Mouse (Mus musculus) layer of hippocampus, adult 9-10 months (tissue): ENCODE data around the gene Senp8.
"Not testable (repeated sequence)": the region's sequence is repeated elsewhere in the genome, so short reads cannot be mapped to it uniquely, and the experiment has no call there.

Experiments used
- DNase-seq: peaks from one replicate; pipeline ENCODE4 v3.0.0; 2022; ENCODE audit warnings: low spot score

The Senp8 gene

DNA sequence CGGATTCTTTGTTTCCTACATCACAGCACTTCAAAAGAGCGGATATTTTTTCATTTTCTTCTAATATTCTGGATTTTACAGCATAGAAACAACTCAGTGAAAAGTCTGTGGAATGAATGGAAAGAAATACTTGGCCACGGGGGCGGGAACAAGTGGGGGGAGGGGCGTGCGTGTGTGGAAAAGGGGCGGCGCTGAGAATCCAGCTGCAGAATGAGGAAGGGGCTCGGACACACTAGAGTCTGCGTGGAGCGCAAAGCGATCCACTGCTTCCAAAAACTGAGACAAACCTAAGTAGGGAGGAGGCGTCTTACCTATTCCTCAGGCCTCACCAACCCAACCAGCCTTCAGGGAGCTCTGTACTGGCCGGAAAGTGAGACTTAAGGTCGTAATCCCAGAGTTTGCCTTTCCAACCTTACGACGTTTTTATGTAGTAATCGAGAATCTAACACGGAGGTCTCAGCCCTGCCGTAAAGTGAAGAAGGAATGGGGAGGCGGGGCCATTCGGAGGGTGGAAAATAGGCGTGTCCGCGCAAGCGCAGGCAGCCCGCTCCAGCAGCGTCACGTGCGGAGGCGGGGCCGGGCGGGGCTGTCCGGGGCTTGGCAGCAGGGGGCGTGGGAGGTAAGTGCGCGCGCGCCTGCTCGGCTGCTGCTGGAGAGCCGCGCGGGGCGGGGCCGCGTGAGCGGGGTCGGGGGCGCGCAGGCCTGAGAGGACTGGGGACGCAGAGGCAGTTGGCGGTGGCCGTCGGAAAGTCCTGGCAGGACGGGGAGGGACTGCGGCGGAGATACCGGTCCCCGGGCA is at the start of gene Senp8, which contains the start of gene Myo9a:
Gene Senp8, minus strand, starts transcription at position 444 of the 799 bp plus-strand sequence.
Gene Myo9a, plus strand, starts transcription at position 630 of the 799 bp plus-strand sequence.
- DNase-seq = peak; percentile 97

DNA sequence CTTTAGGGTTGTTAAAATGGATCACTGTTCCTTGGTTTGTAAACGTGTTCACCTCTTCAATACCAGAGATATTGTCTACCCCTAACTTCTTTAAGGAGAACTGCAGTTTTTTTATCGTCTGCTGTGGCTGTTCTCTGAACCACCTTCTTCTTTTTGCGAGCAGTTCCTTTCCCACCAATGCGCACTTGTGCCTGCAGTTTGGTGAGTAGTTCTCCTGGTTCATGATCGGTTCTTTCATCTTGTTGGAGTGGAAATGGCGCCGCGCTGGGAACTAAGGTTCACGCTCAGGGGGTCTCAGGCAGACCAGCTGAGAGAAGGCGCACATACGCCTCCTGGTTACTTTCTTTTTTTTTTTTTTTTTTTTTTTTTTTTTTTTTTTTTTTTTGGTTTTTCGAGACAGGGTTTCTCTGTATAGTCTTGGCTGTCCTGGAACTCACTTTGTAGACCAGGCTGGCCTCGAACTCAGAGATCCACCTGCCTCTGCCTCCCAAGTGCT is 16.5 kb upstream of the Senp8 start:
- not testable (repeated sequence) for DNase-seq

DNA sequence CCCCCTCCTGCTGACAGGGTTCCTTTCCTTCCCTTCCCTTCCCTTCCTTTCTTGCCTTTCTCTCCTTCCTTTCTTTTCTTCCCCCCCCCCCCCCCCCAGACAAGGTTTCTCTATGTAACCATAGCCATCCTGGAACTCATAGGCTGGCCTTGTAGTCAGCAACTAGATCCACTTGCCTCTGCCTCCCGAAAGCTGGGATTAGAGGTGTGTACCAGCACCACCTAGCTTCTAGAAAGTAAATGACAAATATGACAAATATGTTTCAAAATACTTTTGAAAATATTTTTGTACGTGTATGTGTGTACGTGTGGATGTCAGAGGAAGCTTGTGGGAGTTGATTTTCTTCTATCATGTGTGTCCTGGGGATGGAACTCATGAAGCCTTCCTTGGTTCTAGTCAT is 10.0 kb upstream of the Senp8 start:
- no peak for DNase-seq

DNA sequence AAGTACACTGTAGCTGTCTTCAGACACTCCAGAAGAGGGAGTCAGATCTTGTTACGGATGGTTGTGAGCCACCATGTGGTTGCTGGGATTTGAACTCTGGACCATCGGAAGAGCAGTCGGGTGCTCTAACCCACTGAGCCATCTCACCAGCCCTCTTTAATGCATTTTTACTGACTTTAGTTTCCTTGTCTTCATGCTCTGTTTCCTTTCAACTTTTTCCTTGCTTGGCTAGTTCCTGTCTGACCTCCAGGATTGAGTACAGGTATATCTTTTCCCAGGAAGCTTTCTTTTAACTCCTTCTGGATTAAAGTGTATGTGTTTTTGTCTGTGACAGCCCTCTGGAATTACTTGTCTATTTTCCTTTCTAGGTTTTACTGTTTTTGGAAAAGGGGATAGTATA is 6.5 kb upstream of the Senp8 start:
- not testable (repeated sequence) for DNase-seq

DNA sequence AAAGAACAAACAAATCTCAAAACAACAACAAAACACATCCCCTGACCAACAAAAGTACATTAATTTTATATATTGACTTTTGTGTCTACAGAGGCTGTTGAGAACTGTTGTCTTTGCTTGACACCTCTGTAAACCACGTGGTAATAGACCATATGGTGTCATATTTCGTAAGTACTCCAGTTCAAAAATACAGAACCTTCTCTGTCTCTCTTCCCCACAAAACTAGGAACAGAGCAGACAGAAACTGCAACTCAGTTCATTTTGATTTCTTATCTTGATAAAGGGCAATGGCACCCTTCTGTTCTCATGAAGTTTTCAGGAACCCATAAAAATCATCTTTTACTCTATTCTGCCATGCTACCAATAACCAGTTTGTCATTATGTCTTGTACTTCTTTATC is 4.7 kb upstream of the Senp8 start:
- DNase-seq = no peak

DNA sequence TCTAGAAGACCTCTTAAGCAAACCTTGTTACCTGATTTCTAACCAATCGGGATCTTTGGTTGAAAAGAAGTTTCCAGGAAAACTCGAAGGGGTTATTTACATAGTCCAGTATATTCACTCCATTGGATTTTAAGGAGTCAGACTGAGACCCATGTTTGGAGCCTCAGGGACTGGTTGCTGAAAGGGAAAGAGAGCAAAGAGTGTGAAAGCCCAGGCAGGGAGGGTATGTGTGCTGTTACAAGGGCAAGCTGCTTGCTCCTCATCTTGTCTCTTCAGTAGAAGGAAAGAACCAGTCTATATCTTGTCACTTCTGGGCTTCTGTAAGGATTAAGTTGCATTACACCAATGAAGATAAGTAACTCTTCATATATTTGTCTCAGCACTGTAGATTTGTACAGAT is 1.5 kb upstream of the Senp8 start:
- no peak for DNase-seq

DNA sequence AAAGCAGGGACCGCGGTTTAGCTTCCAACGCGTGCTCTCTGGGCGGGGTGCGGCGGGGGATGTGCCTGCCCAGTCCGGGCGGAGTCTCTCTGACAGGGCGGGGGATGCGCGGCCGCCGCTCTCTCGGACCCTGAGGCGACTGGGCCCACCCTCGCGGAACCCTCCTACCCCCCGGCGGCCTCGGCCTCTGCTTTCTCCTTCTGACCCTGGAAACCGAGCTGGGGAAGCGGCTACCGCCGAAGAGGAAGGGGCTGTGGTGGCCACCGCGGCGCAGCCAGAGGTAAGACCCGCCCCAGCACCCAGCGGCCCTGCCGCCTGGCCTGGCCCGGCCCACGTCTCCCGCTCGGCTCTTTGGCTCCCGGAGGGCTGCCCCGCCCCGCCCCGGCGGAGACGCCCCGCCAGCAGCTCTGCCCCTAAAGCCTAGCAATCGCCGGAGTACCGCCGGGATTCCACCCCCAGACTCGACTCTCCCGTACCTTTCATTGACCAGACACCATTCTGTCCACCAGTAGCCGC is 614 bp upstream of the Senp8 start:
- DNase-seq = no peak

DNA sequence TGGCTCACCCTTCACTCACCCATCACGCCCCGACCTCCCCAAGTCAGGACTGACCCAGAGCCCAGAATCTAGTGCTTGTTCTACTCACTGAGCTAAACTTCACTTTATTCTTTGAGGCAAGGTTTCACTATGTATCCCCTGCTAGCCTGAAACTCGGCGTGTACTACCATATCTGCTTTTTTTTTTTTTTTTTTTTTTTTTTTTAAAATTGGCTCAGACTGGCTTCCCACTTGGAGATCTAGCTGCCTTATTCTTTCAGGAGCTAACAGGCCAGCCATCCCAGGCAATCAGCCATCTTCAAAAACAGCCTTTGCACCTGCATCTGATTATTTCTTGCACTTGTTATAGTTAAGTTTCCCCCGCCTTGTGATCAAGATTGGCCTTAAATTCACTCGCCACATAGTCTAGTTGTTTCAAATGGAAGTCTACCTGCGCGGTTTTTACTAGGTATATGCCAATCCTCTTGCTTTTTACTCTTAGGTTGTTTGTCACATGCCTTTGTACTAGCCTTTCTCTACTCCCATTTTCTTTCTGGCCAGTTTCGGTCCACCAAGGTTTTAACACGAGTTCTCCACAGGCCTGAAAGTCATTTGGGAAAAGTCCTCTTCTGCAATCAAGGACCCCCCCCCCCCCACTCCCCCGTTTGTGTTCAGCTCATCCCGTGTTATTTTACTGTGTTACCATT is 787 bp downstream of the Senp8 start:
- no peak for DNase-seq

DNA sequence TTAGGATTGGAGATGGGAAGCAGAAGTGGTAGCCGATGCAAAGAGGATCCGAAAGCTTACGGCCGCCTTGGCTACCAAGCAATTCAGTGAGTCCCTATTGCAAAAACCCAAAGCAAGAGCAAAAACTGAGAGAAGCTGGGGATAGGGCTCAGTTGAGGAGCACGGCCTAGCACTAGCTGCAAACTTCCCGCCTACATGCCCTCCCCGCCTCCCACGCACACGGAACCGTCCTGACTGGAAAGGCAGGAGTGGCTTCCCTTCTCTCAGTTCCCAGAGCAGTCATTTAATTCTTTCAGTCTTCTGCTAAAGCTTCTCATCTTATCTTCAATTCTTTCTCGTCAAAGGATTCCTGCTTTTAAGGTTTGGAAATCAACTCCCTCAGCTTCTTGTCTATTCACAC is 1.5 kb downstream of the Senp8 start:
- DNase-seq = no peak

DNA sequence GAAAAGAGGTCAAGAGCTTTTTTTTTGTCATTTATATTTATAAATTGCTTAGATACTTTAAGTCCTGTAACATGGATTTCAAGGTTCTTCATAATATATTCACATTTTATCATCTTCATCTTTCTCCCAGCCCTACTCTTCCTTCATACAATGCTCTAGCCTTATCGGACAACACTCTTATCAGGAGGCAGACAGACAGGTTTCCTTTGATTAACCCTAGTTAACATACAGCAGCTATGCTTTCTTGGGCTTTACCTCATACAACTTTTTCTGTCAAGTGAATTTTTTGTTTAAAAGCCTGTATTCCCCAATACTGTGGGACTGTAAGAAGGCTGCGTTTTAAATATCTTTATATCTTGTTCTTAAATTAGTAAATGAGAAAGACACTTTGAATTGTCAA is 2.1 kb downstream of the Senp8 start:
- no peak for DNase-seq

DNA sequence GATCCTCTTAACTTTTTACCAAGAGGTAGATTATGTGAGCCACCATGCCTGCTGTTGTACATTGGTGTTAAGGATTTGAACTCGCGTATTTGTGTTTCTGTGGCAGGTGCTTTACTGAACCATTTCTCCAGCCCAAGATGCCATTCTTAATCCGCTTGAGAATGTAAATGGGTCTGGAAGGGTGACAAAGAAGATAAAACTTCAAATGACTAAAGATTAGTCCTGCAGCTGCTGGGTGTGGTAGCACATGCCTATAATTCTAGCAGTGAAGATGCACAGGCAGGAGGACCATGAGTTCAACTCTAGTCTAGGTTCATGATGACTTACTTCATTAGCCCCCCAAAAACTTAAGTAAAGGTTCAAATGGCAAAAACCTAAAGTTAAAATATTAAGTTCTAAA is 6.6 kb downstream of the Senp8 start:
- DNase-seq = no peak

DNA sequence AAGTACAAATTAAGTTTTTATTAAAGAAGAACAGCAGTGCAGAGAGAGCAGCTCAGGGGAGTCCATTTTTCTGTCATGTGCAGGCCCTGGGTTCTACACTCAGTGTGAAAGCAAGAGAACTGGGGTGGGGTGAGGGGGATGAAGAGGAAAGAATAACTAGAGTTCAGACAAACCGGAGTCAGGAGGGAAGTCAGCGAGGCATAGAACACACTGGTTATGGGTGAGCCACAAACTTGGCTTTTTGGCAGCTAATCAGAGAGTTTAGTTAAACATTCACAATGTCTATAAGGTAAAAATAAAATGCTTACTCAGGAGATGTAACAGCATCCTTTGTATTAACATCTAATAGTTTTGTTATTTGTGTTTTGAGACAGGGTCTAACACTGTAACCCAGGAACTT is 9.9 kb downstream of the Senp8 start:
- DNase-seq = no peak

DNA sequence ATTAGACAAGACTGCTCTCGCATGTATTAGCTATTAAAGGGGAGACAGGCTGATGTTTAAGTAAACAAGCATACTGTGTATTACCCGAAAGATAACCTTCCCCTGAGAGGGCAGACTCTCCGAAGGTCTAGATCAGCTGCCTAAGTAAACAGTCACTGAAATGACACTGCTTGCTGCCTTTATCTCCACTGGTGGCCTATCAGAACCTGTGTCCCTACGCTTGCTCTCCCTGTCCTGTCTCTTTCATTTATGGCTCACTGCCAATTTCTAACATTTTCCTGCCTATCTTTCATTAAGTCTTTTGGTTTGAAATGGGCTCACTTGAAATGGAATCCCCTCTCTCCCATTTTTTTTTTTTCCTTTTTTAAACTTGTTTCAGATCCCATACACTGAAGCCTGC is 15.1 kb downstream of the Senp8 start:
- no peak for DNase-seq

DNA sequence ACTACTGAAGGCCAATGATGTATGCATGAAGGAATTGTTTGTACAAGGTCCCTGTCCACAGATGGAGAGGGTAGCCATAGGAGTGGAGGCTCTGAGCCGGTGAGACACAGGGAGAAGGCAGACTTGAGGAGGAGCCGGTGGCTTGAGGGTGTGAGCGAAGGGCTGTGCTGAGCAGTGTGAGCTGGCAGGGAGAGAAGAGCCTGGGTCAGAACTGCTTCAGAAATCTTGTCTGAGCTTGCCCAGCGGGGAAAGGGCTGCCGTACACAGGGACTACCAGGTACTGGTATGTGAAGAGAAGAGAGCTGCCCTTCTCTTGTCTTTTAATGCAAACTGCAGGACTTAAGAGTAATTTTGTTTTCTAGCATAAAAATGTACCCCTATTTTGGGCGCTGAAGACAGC is 17.4 kb downstream of the Senp8 start:
- no peak for DNase-seq

DNA sequence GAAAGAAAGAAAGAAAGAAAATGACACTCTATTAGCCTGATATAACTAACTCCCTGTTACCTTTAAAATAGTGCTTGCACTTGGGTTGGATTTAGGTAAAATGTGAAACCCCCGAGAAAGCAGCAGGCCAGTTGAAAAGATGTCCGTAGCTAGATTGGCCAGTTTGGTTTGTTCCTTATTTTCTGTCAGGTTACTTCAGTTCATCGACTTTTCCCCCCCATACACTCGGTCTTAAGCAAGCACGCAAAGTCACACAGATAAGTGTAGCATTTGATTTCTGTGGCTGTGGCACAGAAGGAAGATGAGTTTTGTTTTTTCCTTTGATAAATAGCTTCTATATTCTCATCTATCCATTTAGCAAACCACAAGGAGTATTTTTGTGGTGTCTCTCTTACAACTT is 19.4 kb downstream of the Senp8 start:
- DNase-seq = no peak

DNA sequence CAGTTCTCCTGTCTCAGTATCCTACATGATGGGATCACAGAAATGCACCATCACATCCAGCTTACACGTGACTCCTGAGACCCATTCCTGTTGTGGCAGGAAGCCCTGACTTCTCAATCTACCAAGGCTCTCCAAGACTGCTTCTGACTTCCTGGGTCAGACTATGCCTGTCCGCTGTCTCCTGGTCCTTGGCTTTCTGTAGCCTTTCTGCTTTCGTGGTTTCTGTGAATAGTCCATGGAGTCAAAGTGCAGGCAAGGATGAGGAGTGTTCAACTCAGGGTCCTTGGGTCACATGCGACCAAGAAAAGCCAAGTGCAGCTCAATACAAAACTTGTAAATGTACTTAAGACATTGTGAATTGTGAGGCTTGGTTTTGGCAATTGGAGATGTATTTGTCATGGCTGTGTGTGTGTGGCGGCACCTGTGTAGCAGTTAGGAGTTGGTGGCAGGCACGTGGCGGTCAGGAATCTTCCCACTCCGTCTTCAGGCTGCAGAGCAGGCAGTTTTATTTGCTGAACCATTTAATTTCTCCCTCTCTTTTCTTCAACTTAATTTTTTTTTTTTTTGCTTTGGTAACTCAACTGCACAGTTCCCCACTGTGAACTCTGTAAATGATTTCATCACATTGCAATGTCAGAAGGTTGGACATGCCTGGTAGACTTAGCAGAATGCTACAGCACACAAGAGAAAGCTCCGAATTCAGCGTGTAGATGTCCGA is 22.8 kb downstream of the Senp8 start:
- DNase-seq = no peak

DNA sequence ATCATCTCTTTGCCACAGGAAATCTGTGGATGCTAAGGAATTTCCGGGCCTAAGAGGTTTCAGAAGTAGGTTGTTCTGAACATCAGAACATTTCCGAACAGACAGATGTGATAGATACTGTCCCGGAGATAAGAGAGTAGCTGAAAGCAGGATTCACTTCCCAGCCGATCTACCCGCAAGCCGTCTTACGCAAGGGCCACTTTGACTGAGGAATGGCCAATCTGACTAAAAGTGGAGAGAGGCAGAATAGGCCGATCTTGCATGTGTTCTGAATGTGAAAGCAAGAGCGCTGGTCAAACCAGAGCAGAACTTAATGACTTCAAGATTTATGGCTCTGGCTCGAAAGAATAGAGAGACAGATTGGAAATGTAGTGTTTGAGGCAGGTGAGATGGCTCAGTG is 25.0 kb downstream of the Senp8 start:
- DNase-seq = no peak

DNA sequence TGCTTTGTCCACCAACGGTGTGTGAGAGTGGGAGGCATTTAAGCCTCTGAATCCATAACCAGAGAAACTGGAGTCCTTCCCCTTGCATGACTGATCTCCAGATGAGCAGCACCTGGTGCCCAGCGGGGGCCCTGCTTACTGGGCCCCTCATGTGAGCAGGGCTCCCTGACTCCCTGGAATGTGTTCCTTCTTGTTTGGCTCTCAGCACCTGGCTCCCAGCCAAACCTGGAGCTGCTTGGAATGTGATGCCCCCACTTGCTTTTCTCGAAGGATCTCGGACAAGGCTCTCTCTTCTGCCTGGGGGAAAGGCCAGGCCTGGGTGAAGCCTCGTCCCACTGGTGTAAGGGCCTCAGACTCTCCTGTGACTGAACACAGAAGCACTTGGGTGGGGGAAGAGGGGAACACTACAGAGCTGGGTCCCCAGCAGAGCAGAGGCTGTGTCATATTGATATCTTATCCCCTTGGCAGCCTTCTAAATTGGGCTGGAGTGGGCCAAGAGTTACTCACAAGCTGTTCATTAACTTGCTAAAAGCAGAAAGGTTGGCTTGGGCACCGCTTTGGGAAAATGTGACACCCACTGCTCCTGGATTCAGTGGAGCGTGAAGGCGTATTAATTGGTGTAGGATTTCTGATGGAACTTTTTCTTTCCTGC is 26.6 kb downstream of the Senp8 start:
- DNase-seq = peak; percentile 31

DNA sequence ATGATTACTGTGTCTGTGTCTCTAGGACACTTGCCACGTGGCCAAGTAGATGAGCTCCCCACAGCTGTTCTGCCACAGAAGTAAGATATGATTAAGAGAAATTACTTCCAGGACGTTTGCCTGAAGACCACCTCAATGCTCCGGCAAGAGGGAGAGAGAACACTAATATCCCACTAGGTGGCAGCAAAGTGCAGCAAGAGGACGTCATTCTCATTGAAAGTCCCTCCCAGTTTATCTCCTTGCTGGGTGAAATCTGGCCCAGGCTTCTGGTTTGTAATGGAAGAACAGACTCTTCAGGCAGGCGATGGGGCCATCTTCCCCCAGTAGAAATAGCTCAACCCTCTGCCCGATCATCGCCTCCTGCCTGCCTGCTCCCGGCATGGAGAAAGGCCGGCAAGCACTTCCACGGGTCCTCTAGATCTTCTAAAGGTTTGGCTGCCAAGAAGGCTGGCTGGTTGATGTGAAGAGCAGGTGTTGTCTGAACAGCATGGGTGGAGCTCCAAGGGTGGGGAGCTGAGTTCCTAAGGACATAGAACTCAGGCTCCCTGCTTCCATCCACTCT is 27.3 kb downstream of the Senp8 start:
- peak; percentile 65 for DNase-seq

DNA sequence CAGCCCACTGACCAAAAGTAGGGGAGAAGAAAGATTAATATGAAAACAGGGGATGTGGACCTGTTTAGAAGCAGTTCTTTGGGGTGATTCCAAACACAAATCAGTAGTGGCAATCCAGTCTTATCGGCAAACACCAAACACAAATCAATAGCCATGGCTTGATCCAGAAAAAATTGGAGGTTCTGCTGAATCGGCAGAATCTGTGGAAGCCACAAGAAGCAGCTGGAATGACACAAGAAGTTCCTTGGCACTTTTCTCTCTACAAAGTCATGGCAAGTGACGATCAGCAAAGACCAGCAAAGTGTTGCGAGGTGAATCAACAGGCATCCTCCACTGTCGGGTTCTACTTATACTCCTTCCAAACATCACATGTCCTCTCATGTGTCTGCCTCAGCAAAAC is 29.4 kb downstream of the Senp8 start:
- no peak for DNase-seq

DNA sequence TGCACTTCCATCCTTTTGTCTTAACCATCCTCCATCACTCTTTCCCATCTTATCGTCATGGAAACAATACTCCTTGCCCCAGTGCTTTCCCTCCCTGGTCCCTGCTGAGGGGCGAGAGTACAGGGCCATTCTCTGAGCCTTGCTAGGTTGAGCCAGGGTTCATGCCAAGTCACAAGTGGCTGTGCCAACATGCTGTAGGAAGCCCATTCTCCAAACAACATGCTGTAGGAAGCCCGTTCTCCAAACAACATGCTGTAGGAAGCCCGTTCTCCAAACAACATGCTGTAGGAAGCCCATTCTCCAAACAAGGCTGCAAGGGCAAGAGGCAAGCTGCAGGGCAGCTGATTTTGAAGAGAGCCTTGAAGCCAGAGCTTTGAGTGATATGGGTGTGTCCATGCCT is 32.3 kb downstream of the Senp8 start:
- DNase-seq = no peak
